Mouse (Mus musculus): ENCODE data around the gene Rbm38.
A peak's percentile ranks its signal among the peaks of the same experiment; 100 is the strongest.

Gene Rbm38

DNA sequence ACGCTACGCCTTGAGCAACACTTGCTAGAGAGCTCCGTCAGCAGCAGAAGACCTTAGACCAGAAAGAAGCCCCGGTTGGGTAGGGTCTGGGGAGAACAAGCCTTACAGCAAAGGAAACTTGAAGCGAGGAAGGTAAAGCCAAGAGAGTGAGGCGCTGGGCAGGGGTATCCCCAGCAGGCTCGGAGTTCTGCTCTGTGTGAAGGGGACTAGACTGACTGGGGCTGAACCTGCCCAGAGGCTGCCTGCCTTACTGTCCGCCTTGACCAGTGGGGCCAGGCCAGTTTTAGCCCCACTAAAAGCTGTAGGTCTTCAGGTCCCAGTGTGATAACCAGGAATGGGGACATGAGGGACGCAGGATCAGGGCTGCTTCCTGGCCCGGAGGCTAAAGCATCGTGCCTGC lies at the start of gene Rbm38:
TSS of gene Rbm38 (plus strand) at position 69 of the 400 bp plus-strand sequence.
- no peak for DNase-seq (ENCODE audit: low spot score in 2 of 2)

GRCm38 (mm10) chr2:172971865-172972264 lies 48.4 kb upstream of the Rbm38 start:
- no peak for DNase-seq (ENCODE audit: low spot score in 2 of 2)

DNA sequence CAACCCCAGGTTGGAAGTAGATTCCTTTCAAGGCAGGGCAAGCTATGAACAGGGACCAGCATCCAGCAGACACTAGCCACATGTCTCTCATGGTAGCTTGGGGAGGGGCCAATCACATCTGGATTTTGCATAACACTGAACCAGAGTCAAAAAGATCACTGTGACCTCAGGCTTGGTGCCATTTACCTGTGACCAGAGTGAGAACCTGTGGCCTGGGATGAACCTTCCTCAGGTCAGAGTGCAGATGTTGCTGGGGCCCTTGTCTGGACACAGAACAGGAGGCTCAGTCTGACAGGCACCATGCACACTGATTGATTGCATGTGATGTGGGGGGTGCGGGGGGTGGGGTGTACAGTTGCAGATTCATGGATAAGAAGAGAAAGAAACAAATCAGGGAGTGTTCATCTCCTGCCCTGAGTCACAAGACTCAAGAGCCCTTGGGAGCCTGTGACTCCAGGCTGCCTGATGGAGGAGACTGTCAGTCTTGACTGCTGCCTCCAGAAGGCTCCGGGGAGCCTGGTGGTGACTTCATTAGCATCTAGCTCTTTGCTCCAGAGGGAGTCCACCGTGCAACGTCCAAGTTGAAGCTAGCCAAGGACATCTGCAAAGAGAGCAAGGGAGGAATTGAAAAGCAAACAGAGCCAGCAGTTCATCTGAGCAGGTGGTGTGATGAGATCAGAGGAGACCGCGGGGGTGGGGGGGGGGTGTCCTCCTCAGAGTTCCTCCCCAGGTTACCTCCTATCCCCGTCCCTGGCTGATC lies 46.3 kb upstream of the Rbm38 start:
- no peak for DNase-seq (ENCODE audit: low spot score in 2 of 2)

GRCm38 (mm10) chr2:172974701-172975100 lies 45.6 kb upstream of the Rbm38 start:
- no peak for DNase-seq (ENCODE audit: low spot score in 2 of 2)

- no peak for DNase-seq (ENCODE audit: low spot score in 2 of 2)
Measured at GRCm38 (mm10) chr2:172975159-172975558, 45.1 kb upstream of the Rbm38 start.

DNA sequence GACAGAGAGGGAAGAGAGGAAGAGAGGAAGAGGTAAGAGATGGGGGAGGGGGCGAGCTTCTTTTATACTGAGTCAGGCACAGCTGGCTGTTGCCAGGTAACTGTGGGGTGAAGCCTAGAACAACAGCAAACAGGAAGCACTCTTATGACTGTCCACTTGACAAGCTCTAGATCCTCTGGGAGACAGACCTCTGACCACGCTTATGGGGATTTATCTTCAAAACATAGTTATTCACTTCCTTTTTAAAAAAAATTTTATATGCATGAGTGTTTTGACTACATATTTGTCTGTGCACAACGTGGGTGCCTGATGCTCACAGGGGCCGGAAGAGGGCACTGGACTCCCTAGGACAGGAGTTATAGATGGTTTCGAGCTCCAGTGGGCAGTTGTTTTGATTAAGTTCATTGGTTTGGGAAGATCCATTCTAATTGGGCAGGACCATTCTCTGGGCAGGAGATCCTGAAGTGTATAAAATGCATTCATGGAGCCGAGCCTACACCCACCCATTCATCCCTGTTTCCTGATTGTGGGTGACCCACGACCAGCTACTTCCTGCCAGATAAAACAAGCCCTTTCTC lies 43.5 kb upstream of the Rbm38 start:
- no peak for DNase-seq (ENCODE audit: low spot score in 2 of 2)

DNA sequence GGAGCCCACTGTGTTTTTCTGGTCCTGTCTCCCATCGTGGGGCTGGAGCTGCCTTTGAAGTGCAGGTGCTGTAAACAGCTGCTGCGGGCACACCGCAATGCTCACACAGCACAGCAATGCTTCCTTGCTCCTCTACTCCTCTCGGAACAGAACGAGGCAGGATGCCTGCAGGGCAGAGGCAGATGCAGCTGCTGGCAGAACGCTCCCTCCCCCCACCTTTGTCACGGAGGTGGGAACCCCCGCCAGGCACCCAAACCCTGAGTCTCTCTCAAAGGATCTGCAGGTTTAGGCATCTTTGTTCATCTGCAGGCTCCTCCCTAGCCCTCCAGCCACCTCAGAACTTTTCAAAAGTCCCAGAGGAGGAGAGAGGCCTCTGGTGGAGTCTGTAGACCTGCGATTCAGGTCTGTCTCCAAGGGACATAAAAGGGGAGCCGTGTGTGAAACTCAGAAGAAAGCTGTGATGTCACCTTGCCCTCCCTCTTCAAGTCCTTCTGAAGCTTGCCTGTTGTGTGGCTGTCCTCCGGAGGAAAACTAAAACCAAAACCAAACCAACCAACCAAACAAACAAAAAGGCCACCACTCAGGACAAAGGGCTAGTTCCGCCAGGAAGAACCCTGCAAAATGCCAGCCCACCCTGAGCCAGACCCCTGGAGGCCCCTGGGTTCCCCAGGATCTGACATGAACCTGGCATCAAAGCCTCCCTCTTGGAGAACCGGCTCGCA lies 42.7 kb upstream of the Rbm38 start, which contains the start of gene Spo11:
TSS of gene Spo11 (plus strand) at position 292 of the 722 bp plus-strand sequence.
- DNase-seq (ENCODE audit: low spot score in 2 of 2) = no peak

- no peak for DNase-seq (ENCODE audit: low spot score in 2 of 2)
Measured at GRCm38 (mm10) chr2:172978131-172978633, 42.1 kb upstream of the Rbm38 start.

GRCm38 (mm10) chr2:172979666-172980345 lies 40.5 kb upstream of the Rbm38 start:
- no peak for DNase-seq (ENCODE audit: low spot score in 2 of 2)

- DNase-seq (ENCODE audit: low spot score in 2 of 2) = no peak
Measured at GRCm38 (mm10) chr2:172982776-172983561, 37.3 kb upstream of the Rbm38 start.

GRCm38 (mm10) chr2:172990161-172990560 lies 30.1 kb upstream of the Rbm38 start:
- DNase-seq (ENCODE audit: low spot score in 2 of 2) = no peak

GRCm38 (mm10) chr2:172996207-172996606 lies 24.1 kb upstream of the Rbm38 start:
- peak in 1 of 2 experiments; percentile 73 for DNase-seq (ENCODE audit: low spot score in 2 of 2)

DNA sequence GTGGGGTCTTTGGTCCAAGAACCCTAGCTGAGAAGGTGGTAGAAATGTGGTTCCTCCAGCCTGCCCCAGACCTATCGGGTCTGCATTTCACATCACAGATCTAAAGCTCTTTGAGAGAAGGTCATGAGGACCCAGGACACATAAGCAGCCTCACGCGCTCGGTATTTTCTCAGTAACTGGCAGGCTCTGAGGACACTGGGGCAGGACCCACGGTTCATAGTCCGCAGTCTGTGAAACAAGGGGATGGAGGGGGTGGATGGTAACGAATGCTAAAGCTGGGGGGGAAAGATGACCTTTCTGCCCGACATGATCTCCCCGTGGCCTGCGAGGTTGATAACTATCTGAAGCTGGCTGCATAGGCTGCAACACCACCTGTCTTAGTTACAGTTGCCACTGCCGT lies 22.6 kb upstream of the Rbm38 start:
- DNase-seq (ENCODE audit: low spot score in 2 of 2) = no peak

DNA sequence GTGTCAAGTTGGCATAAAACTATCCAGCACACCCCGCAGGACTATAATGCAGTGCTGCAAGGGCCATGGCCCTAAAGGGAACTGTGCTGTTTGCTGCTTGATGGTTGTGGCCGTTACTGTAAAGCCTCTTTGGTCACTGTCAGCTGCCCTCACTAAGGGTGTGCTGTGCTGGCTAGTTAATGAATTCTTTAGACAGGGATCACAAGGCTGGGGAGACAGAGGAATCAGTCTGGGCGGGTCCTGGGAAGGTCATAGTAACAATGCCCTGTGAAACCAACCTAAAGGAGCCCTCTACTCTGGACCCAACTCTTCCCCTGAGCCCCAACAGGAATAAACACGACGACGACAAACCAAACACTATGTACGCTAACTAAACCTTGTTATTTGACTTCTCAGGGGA lies 21.8 kb upstream of the Rbm38 start:
- no peak for DNase-seq (ENCODE audit: low spot score in 2 of 2)

- DNase-seq (ENCODE audit: low spot score in 2 of 2) = peak; percentile 95 to 97
Measured at GRCm38 (mm10) chr2:172999630-173000284, 20.5 kb upstream of the Rbm38 start, which contains the start of gene Rae1. TSS of gene Rae1 (plus strand) at chr2:173000117.

- no peak for DNase-seq (ENCODE audit: low spot score in 2 of 2)
Measured at GRCm38 (mm10) chr2:173000285-173000652, 20.0 kb upstream of the Rbm38 start.

GRCm38 (mm10) chr2:173000921-173001320 lies 19.4 kb upstream of the Rbm38 start:
- no peak for DNase-seq (ENCODE audit: low spot score in 2 of 2)

GRCm38 (mm10) chr2:173003737-173004136 lies 16.6 kb upstream of the Rbm38 start:
- no peak for DNase-seq (ENCODE audit: low spot score in 2 of 2)

- no peak for DNase-seq (ENCODE audit: low spot score in 2 of 2)
Measured at GRCm38 (mm10) chr2:173010220-173010717, 10.0 kb upstream of the Rbm38 start.

DNA sequence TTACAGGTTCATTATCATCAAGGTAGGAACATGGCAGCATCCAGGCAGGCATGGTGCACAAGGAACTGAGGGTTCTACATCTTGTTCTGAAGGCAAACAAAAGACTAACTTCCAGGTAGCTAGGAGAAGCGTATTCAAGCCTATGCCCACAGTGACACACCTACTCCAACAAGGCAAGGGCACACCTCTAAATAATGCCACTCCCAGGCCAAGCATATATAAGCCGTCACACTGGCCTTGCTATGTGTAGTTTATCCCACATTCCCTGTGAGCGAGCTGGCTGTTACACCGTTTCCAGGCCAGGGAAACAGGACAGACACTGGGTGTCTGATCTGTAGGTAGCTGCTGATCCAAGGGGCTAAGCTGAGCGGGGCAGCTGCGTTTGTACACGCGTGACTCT lies 8.9 kb upstream of the Rbm38 start:
- no peak for DNase-seq (ENCODE audit: low spot score in 2 of 2)
